Mouse (Mus musculus): Measurements from ENCODE around the gene Hoxa13. TPM values are rescaled to one million over a fixed set of nuclear protein-coding genes. Genes with fewer than 3 reads are reported as not detected.

Hoxa13 gene
- polyA plus RNA-seq, 1 experiment from 2014 or later, result 12.4 TPM

DNA sequence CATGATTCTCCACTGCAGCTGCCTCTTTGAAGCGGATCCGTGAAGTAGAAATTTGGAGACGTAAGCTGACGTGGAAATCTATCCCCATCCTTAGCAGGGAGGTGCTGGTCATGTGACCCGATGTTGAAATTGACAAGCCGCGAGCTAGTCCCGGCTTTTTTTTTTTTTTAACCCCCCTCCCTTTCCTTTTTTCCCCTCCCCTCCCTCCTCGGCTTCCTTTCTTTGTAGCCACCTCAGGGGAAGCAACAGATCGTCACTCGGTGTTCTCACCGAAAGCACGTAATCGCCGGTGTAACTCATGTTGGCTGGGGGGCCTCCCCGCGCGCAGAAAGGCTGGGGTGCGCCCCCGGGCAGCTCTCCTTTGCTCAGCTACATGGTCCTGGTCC is 14.9 kb downstream of the Hoxa13 start, which contains the start of gene Hoxa11:
TSS of gene Hoxa11 (minus strand) at position 54 of the 386 bp plus-strand sequence.
- DNase-seq (ENCODE audit: low read depth, low spot score) (no peak), ATAC-seq (peak; percentile 22)
- CTCF ChIA-PET, result interaction anchor here (1.0 to 4.4 kb wide), 6 partner anchors 10 to 68 kb away, joined by 4 to 27 read pairs (median 5); partner anchors contain the start of genes 5730596B20Rik and Hoxa9

DNA sequence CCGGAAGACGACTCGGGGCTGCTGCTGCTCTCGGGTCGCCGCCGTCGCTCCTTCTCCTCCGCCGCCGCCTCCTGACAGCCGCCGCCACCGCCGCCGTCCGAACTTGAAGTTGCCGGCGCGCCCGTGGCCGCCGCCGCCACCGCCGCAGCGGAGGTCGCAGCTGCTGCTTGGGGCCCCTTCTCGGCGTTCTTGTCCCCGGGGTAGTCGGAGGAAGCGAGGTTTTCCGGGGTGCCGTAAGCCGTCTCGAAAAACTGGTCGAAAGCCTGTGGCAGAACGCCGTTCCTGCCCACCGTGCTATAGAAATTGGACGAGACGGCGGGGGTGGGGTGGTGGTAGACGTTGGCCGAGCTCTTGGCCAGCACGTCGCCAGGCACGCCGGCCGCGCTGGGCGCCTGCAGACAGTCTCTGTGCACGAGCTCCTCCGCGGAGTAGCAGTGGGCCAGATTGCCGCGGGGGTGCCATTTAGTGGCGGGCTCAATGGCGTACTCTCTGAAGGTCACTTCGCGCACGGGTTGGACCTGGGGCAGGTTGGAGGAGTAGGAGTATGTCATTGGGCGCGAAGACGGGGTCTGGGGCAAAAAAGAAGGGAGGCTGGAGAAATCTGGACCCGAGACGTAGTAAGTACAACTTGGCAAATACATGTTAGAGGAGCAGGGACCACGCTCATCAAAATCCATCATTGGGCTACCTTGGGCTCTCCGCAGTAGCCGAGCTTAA is 15.5 kb downstream of the Hoxa13 start:
- in situ Hi-C loops (cut with MboI; ENCODE audit: low pct_unique_long_range_greater_than_20kb), result loop anchor here (25.0 kb wide), 1 partner anchor 1258 kb away; no protein-coding TSS in a partner anchor
- CTCF ChIA-PET, result interaction anchor here (1.0 to 4.4 kb wide), 6 partner anchors 9 to 68 kb away, joined by 4 to 27 read pairs (median 5); partner anchors contain the start of genes 5730596B20Rik and Hoxa9
- DNase-seq (ENCODE audit: low read depth, low spot score), result no peak
- no peak for TF ChIP-seq CTCF (IDR thresholded peaks at IDR 0.05)
- no peak for ATAC-seq
- POLR2A ChIA-PET, result interaction anchor here (0.6 to 21.2 kb wide), 7 partner anchors 11 to 72 kb away, joined by 3 to 778 read pairs (median 8); partner anchors contain the start of genes 5730596B20Rik, Gm28308, Hoxa13 and Hoxa3
- H3K27me3 ChIP-seq, result no peaks in the 10 kb centered on the region

More for the DNA sequence above, 14.9 kb downstream of the Hoxa13 start, which contains the start of gene Hoxa11:
- no peaks in the 10 kb centered on the region for H3K27me3 ChIP-seq
- POLR2A ChIA-PET, result interaction anchor here (1.1 to 21.2 kb wide), 6 partner anchors 11 to 73 kb away, joined by 4 to 778 read pairs (median 9); partner anchors contain the start of genes 5730596B20Rik, Gm28308, Hoxa13 and Hoxa3
- no peak for TF ChIP-seq CTCF (IDR thresholded peaks at IDR 0.05)
- in situ Hi-C loops (cut with MboI; ENCODE audit: low pct_unique_long_range_greater_than_20kb), result loop anchor here (25.0 kb wide), 1 partner anchor 1258 kb away; no protein-coding TSS in a partner anchor

DNA sequence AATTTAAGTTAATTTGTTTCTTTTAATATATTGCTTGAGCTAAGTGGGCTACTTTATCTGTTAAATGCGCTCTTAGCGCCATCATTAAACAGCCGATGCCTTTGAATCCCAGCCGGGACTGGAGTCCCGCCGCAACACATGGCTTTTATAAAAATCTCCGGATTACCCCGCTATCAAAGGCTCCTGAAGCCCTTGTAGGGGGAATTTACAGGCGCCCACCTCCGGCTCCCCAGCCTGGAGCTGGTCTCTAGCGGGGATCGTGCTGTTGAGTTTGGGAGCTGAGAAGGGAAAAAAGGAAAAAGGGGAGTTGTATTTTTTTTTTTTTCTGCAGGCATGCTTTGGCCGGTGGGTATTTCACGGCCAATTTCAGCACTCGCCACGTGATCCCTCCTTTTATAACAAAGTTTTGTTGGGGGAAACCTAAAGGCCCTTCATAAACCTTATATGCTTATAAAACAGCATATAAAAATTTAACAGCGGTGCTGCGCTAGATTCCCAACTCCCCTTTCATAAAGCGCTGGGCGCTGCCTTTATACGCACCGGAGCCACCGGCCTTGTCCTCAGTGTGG is 16.1 kb downstream of the Hoxa13 start:
- DNase-seq (ENCODE audit: low read depth, low spot score) (no peak), ATAC-seq (no peak)
- ChIA-PET CTCF (interaction anchor here (1.0 to 4.4 kb wide), 3 partner anchors 9 to 33 kb away, joined by 5 to 27 read pairs (median 6); no protein-coding TSS in a partner anchor), POLR2A (interaction anchor here (0.6 to 21.2 kb wide), 5 partner anchors 12 to 710 kb away, joined by 3 to 778 read pairs (median 3); partner anchors contain the start of genes Gm28308, Hoxa3, Hoxa6 and Hoxa7)
- no peak for TF ChIP-seq CTCF (IDR thresholded peaks at IDR 0.05)
- H3K27me3 ChIP-seq, result no peaks in the 10 kb centered on the region
- in situ Hi-C loops (cut with MboI; ENCODE audit: low pct_unique_long_range_greater_than_20kb), result loop anchor here (25.0 kb wide), 1 partner anchor 1257 kb away; no protein-coding TSS in a partner anchor

GRCm38 (mm10) chr6:52243681-52244121 is 17.0 kb downstream of the Hoxa13 start:
- no peaks in the 10 kb centered on the region for H3K27me3 ChIP-seq

DNA sequence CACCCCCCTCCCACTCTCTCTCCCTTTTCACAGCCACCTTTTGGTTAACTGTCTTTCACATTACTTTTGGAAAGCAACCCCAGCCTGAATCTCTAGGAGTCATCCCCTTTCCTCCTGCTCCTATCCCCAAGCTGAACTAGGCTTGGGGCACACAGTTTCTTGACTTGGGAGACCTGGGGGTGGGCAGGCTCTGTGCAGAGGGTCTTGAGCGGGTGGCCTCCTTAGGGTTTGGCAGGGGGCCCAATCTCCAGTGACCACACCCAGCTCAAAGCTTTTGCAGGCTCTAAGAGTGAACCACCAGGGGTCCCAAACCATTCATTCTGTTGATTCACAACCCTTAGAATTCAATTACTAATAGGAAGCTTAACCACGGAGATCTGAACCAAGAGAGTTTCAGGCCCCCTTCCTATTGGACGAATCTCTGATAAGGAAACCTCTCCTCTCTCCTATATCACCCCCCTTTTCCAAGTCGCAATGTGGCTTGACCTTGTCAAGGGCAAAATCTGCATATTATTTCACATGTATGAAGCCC is 17.8 kb downstream of the Hoxa13 start:
- ChIA-PET CTCF (interaction anchor here (1.1 kb wide), 2 partner anchors 11 to 20 kb away, joined by 4 to 6 read pairs; no protein-coding TSS in a partner anchor), POLR2A (interaction anchor here (21.2 to 37.4 kb wide), 2 partner anchors 20 to 65 kb away, joined by 378 to 778 read pairs; partner anchors contain the start of genes 5730596B20Rik, Gm28308, Hoxa3 and Hoxa6)
- DNase-seq (ENCODE audit: low read depth, low spot score) (no peak), ATAC-seq (no peak)
- in situ Hi-C loops (cut with MboI; ENCODE audit: low pct_unique_long_range_greater_than_20kb), result loop anchor here (25.0 kb wide), 1 partner anchor 1256 kb away; no protein-coding TSS in a partner anchor
- no peak for TF ChIP-seq CTCF (IDR thresholded peaks at IDR 0.05)
- no peaks in the 10 kb centered on the region for H3K27me3 ChIP-seq

More at GRCm38 (mm10) chr6:52243681-52244121, 17.0 kb downstream of the Hoxa13 start:
- ChIA-PET CTCF (interaction anchor here (0.7 to 1.1 kb wide), 2 partner anchors 14 to 20 kb away, joined by 3 to 4 read pairs; no protein-coding TSS in a partner anchor), POLR2A (interaction anchor here (21.2 kb wide), 1 partner anchor 21 kb away, joined by 778 read pairs; the partner anchor contains the start of genes Gm28308, Hoxa3, Hoxa6 and Hoxa7)
- DNase-seq (ENCODE audit: low read depth, low spot score) (no peak), ATAC-seq (no peak)
- TF ChIP-seq CTCF (IDR thresholded peaks at IDR 0.05), result no peak
- in situ Hi-C loops (cut with MboI; ENCODE audit: low pct_unique_long_range_greater_than_20kb), result loop anchor here (25.0 kb wide), 1 partner anchor 1256 kb away; no protein-coding TSS in a partner anchor

DNA sequence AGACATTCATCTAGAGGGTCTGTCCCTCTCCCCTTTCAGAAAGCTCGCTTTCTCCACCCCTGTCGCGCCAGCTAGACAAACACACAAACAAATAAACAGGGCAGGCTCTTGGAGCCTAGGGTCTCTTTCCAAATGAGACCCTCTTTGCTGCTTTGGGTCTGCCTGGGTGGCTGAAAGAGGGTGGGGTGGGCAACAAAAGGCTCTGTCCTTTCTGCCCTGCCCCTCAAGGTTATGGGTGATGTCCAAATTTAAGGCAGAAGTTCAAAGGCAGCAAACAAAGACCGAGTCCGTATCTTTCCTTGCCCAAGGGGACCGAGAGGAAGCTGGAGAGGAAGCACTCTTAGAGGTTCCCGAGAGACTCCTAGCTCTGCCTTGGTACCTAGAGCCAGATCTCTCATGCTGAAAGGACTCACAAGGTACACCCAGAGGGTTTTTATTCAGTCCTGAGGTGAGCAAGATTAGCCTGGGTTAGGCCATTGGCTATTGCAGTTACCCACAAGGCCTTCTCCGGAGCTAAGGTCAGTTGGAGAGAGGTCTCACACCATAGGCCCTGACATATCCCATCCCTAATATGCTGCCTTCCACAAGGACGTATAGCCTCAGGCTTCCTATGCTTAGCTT is 19.6 kb downstream of the Hoxa13 start:
- ATAC-seq (no peak), DNase-seq (ENCODE audit: low read depth, low spot score) (no peak)
- no peak for TF ChIP-seq CTCF (IDR thresholded peaks at IDR 0.05)
- ChIA-PET POLR2A (interaction anchor here (0.7 to 37.4 kb wide), 6 partner anchors 11 to 771 kb away, joined by 3 to 778 read pairs (median 5); partner anchors contain the start of genes 5730596B20Rik, Cbx3, Gm28308 and Hnrnpa2b1), CTCF (interaction anchor here (0.7 to 3.4 kb wide), 13 partner anchors 9 to 81 kb away, joined by 3 to 20 read pairs (median 4); partner anchors contain the start of genes Hoxa7 and Hoxa9)
- in situ Hi-C loops (cut with MboI; ENCODE audit: low pct_unique_long_range_greater_than_20kb), result loop anchor here (25.0 kb wide), 1 partner anchor 1254 kb away; no protein-coding TSS in a partner anchor
- H3K27me3 ChIP-seq, result no peaks in the 10 kb centered on the region

DNA sequence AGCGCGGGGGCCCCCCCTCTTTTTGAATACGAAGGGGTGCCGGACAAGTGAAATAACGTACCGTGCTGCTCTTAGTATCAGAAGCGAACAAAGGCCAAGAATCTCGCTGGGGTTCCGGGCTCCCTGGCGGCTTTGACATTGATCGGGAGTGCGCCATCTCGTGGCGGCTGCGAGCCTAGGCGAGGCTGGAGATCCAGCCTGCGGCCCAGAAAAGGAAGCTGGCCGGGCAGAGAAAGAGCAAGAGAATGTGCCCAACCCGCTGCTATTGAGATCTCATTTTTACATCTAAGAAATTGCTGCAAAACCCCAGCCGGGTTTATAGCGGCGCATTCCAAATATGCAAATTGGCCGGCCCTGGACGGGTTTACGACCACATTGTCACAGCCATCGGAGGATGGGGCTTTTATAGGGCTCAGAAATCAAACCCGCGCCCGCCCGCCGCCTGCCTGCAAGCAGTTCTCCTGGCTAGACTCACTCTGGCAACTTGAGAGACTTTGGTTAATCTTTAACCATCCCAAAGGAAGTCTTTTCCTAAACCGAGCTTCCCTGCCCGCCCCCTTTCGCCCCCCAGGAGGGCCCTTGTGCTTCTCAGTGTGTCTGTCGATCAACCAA is 20.2 kb downstream of the Hoxa13 start, which contains the start of gene Hoxa10:
TSS of gene Hoxa10 (minus strand) at position 466 of the 612 bp plus-strand sequence.
- CTCF ChIA-PET, result interaction anchor here (0.7 to 3.4 kb wide), 15 partner anchors 9 to 80 kb away, joined by 3 to 20 read pairs (median 4); partner anchors contain the start of genes Hoxa7 and Hoxa9
- no peak for DNase-seq (ENCODE audit: low read depth, low spot score)
- POLR2A ChIA-PET, result interaction anchor here (0.7 to 37.4 kb wide), 7 partner anchors 12 to 771 kb away, joined by 3 to 778 read pairs (median 4); partner anchors contain the start of genes 5730596B20Rik, Cbx3, Gm28308 and Hnrnpa2b1
- in situ Hi-C loops (cut with MboI; ENCODE audit: low pct_unique_long_range_greater_than_20kb), result loop anchor here (25.0 kb wide), 1 partner anchor 1253 kb away; no protein-coding TSS in a partner anchor
- TF ChIP-seq CTCF (IDR thresholded peaks at IDR 0.05), result no peak
- peak; percentile 59 for ATAC-seq
- H3K27me3 ChIP-seq, result no peaks in the 10 kb centered on the region

DNA sequence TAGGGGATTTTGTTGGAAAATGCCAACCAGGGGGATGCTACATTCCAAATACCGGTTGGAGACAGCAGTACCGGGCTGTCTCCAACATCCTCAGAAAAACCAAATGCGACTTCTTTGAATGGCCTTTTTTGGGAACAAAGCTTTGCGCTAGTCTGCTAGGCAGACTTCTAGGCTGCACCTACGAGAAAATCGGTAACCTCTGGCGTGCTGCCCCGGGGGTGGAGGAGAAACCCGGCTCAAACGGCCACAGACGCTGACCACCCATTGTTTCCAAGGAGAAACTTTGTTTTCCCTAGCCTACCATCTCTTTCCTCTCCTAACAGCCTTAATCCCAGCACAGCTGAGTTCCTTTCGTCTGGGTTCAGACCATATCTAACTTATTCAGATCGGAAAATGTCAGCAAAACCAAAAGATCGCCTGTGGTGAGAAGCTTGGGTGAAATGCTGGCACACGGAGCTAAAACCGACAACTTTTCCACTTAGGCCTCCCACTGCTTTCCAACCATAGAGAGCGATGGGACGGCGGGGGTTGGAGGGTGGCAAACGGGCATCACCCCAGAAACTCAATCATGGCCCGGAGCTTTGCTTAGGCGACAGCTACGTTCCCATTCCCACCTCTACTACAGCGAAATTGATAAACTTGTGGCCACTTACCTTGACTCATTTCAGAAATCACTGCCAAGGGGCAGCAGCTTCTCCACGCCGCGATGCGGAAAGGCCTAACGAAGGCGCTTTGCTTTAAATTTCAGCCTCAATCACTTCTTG is 20.9 kb downstream of the Hoxa13 start:
- H3K27me3 ChIP-seq, result no peaks in the 10 kb centered on the region
- CTCF ChIA-PET, result interaction anchor here (1.0 to 3.4 kb wide), 10 partner anchors 10 to 56 kb away, joined by 3 to 20 read pairs (median 4); partner anchors contain the start of genes Hoxa7 and Hoxa9

More for the DNA sequence above, 20.9 kb downstream of the Hoxa13 start:
- DNase-seq (ENCODE audit: low read depth, low spot score), result no peak
- in situ Hi-C loops (cut with MboI; ENCODE audit: low pct_unique_long_range_greater_than_20kb), result loop anchor here (25.0 kb wide), 1 partner anchor 1253 kb away; no protein-coding TSS in a partner anchor
- POLR2A ChIA-PET, result interaction anchor here (1.3 to 37.4 kb wide), 6 partner anchors 7 to 599 kb away, joined by 3 to 778 read pairs (median 6); partner anchors contain the start of genes 5730596B20Rik, Gm28308, Hoxa3 and Hoxa5
- TF ChIP-seq CTCF (IDR thresholded peaks at IDR 0.05), result no peak
- no peak for ATAC-seq
